Mouse (Mus musculus) MEL (cell line): Measurements from ENCODE around the gene Pigm. TPM values are rescaled to one million over a fixed set of nuclear protein-coding genes. Genes with fewer than 3 reads are reported as not detected.

ENCODE experiments used
- polyA plus RNA-seq, 2 experiments: library from polyadenylated mRNA; stranded (reverse) in 1 of 2; unstranded in 1 of 2; fragments of >175 nt in 1 of 2; fragments of >200 nt in 1 of 2; gene quantifications; 2 replicates each; pipeline versions ENCODE4 v1.2.1 to v1.2.4; 2012; ENCODE audit warnings: low replicate concordance in 2 of 2, low read depth in 1 of 2; ENCODE audit not compliant: insufficient read length in 2 of 2, insufficient read depth in 1 of 2, missing spikeins in 1 of 2
- total RNA-seq: library from RNA; depleted of rRNA; stranded (reverse); fragments of 300-350 nt; gene quantifications from 2 replicates; pipeline ENCODE4 v1.2.3, GENCODE M21; 2012; rRNA removed

Gene Pigm
- total and polyA plus RNA-seq, 3 experiments, result 8.6 to 11.3 TPM; not detected in 1

Other genes with a start within 250 kb of the Pigm start
- gene Pex19, start 249.8 kb upstream of the Pigm start, total RNA-seq, result 26.3 and 27.7 TPM in 2 replicates
- 10 to 100 TPM in 1 of 2 experiments, not detected in 1; 53.6 TPM for gene Pex19, start 249.8 kb upstream of the Pigm start, polyA plus RNA-seq
- gene Dcaf8, start 228.5 kb upstream of the Pigm start, total RNA-seq, result 31.7 and 32.1 TPM in 2 replicates
- 10 to 100 TPM; 45.8 to 49.0 TPM for gene Dcaf8, start 228.5 kb upstream of the Pigm start, polyA plus RNA-seq
- gene Pea15a, start 169.7 kb upstream of the Pigm start, total RNA-seq, result 2.4 and 3.0 TPM in 2 replicates
- gene Pea15a, start 169.7 kb upstream of the Pigm start, polyA plus RNA-seq, result 1 to 10 TPM in 1 of 2 experiments, not detected in 1; 7.5 TPM
- gene Casq1, start 156.7 kb upstream of the Pigm start, total RNA-seq, result not detected in 2 replicates
- under 1 TPM in 1 of 2 experiments, not detected in 1; 0.21 TPM for gene Casq1, start 156.7 kb upstream of the Pigm start, polyA plus RNA-seq
- gene Atp1a4, start 118.1 kb upstream of the Pigm start, total RNA-seq, result not detected in 2 replicates
- not detected for gene Atp1a4, start 118.1 kb upstream of the Pigm start, polyA plus RNA-seq
- 65.2 and 88.0 TPM in 2 replicates for gene Igsf8, start 114.9 kb upstream of the Pigm start, total RNA-seq
- gene Igsf8, start 114.9 kb upstream of the Pigm start, polyA plus RNA-seq, result 10 to 100 TPM in 1 of 2 experiments, not detected in 1; 97.2 TPM
- 0.10 TPM in 1 of 2 replicates, not detected in the other for gene Atp1a2, start 78.5 kb upstream of the Pigm start, total RNA-seq
- gene Atp1a2, start 78.5 kb upstream of the Pigm start, polyA plus RNA-seq, result under 1 TPM in 1 of 2 experiments, not detected in 1; 0.04 TPM
- not detected in 2 replicates for gene Kcnj9, start 47.2 kb upstream of the Pigm start, total RNA-seq
- gene Kcnj9, start 47.2 kb upstream of the Pigm start, polyA plus RNA-seq, result under 1 TPM in 1 of 2 experiments, not detected in 1; 0.08 TPM
- 0.03 and 0.04 TPM in 2 replicates for gene Kcnj10, start 35.3 kb upstream of the Pigm start, total RNA-seq
- under 1 TPM in 1 of 2 experiments, not detected in 1; 0.72 TPM for gene Kcnj10, start 35.3 kb upstream of the Pigm start, polyA plus RNA-seq
- gene Slamf9, start 98.8 kb downstream of the Pigm start, total RNA-seq, result 0.23 TPM in 1 of 2 replicates, not detected in the other
- under 1 TPM in 1 of 2 experiments, not detected in 1; 0.38 TPM for gene Slamf9, start 98.8 kb downstream of the Pigm start, polyA plus RNA-seq
- 0.12 and 0.13 TPM in 2 replicates for gene Igsf9, start 105.2 kb downstream of the Pigm start, total RNA-seq
- under 1 TPM in 1 of 2 experiments, not detected in 1; 0.38 TPM for gene Igsf9, start 105.2 kb downstream of the Pigm start, polyA plus RNA-seq
- 100 and 150 TPM in 2 replicates for gene Tagln2, start 123.5 kb downstream of the Pigm start, total RNA-seq
- 100 to 1,000 TPM; 332 to 581 TPM for gene Tagln2, start 123.5 kb downstream of the Pigm start, polyA plus RNA-seq
- gene Cfap45, start 144.3 kb downstream of the Pigm start, total RNA-seq, result 0.29 TPM in 1 of 2 replicates, not detected in the other
- under 1 TPM in 1 of 2 experiments, not detected in 1; 0.40 TPM for gene Cfap45, start 144.3 kb downstream of the Pigm start, polyA plus RNA-seq
- gene Vsig8, start 179.4 kb downstream of the Pigm start, total RNA-seq, result not detected in 2 replicates
- gene Vsig8, start 179.4 kb downstream of the Pigm start, polyA plus RNA-seq, result not detected
- not detected in 2 replicates for gene Slamf8, start 214.0 kb downstream of the Pigm start, total RNA-seq
- not detected for gene Slamf8, start 214.0 kb downstream of the Pigm start, polyA plus RNA-seq
- not detected in 2 replicates for gene Fcrl6, start 226.0 kb downstream of the Pigm start, total RNA-seq
- not detected for gene Fcrl6, start 226.0 kb downstream of the Pigm start, polyA plus RNA-seq